Mouse (Mus musculus): ENCODE results near the gene Elfn2. TPM values are rescaled to one million over a fixed set of nuclear protein-coding genes. Genes with fewer than 3 reads are reported as not detected.

Elfn2 gene
- polyA plus RNA-seq, 1 experiment from 2014 or later, result 8.2 TPM

DNA sequence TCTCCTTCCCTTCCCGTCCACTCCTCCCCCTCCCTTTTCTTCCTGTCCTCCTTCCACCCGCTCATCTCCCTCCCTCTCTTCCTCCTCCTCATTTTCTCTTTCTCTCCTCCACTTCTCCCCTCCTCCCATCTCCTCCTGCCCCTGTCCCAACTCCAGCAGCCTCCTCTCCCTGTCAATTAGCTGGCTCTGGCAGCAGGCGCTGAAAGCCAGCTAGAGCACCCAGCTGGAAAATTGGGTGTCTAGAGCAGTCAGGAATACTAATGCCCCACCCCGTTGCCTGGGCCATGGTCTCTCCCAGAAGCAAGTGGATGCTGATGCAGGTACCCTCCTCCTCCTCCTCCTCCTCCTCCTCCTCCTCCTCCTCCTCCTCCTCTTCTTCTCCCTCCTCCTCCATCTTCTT is 67.4 kb downstream of the Elfn2 start:
- H3K27me3 ChIP-seq (replicated peaks; ENCODE audit: control insufficient read depth, insufficient read depth, low read length), result no peaks in the 10 kb centered on the region
- no peak overlapping the region for H3K4me2 ChIP-seq (ENCODE audit: low read length)
- WGBS, result 12% methylated on average over 4 of the region's 4 CpGs
- H3K9me3 ChIP-seq (ENCODE audit: control insufficient read depth, low read length), result no peaks in the 10 kb centered on the region
- H3K4me1 ChIP-seq (replicated peaks; ENCODE audit: control insufficient read depth, insufficient read depth, low read length), result peaks cover 14% of the 10 kb centered on the region
- no peak overlapping the region for H3K27ac ChIP-seq (ENCODE audit: low read length)
- H3K36me3 ChIP-seq (ENCODE audit: control insufficient read depth, insufficient read depth), result no peaks in the 10 kb centered on the region
- ATAC-seq, result 0 out of 2 replicates have a peak, but pooled peaks have one; percentile 54
- no peak overlapping the region for H3K9ac ChIP-seq (replicated peaks; ENCODE audit: low read depth, low read length)
- H3K4me3 ChIP-seq (replicated peaks; ENCODE audit: low read length), result no peak overlapping the region

- Histone ChIP-seq H3K27me3 (replicated peaks; ENCODE audit: control insufficient read depth, insufficient read depth, low read length) (no peaks in the 10 kb centered on the region), H3K4me3 (replicated peaks; ENCODE audit: low read length) (no peak overlapping the region), H3K4me2 (ENCODE audit: low read length) (no peak overlapping the region), H3K27ac (ENCODE audit: low read length) (no peak overlapping the region), H3K36me3 (ENCODE audit: control insufficient read depth, insufficient read depth) (no peaks in the 10 kb centered on the region), H3K9ac (replicated peaks; ENCODE audit: low read depth, low read length) (no peak overlapping the region), H3K9me3 (ENCODE audit: control insufficient read depth, low read length) (no peaks in the 10 kb centered on the region), H3K4me1 (replicated peaks; ENCODE audit: control insufficient read depth, insufficient read depth, low read length) (peaks cover 20% of the 10 kb centered on the region)
- ATAC-seq, result no peak
- WGBS, result 82% methylated on average over 4 of the region's 4 CpGs
Measured at GRCm38 (mm10) chr15:78647746-78648145, 70.8 kb downstream of the Elfn2 start.

- H3K27ac ChIP-seq (ENCODE audit: low read length), result no peak overlapping the region
- no peak overlapping the region for H3K4me2 ChIP-seq (ENCODE audit: low read length)
- no peaks in the 10 kb centered on the region for H3K9me3 ChIP-seq (ENCODE audit: control insufficient read depth, low read length)
- 33% methylated on average over 8 of the region's 8 CpGs for WGBS
- H3K27me3 ChIP-seq (replicated peaks; ENCODE audit: control insufficient read depth, insufficient read depth, low read length), result no peaks in the 10 kb centered on the region
- H3K9ac ChIP-seq (replicated peaks; ENCODE audit: low read depth, low read length), result no peak overlapping the region
- peaks cover 18% of the 10 kb centered on the region for H3K4me1 ChIP-seq (replicated peaks; ENCODE audit: control insufficient read depth, insufficient read depth, low read length)
- no peak overlapping the region for H3K4me3 ChIP-seq (replicated peaks; ENCODE audit: low read length)
- no peak for ATAC-seq
- no peaks in the 10 kb centered on the region for H3K36me3 ChIP-seq (ENCODE audit: control insufficient read depth, insufficient read depth)
Measured at GRCm38 (mm10) chr15:78644606-78645005, 74.0 kb downstream of the Elfn2 start.

GRCm38 (mm10) chr15:78643633-78644032 is 74.9 kb downstream of the Elfn2 start:
- Histone ChIP-seq H3K9ac (replicated peaks; ENCODE audit: low read depth, low read length) (no peak overlapping the region), H3K4me3 (replicated peaks; ENCODE audit: low read length) (no peak overlapping the region), H3K27ac (ENCODE audit: low read length) (no peak overlapping the region), H3K4me2 (ENCODE audit: low read length) (no peak overlapping the region; the same call in 1 of the 2 replicates), H3K27me3 (replicated peaks; ENCODE audit: control insufficient read depth, insufficient read depth, low read length) (no peaks in the 10 kb centered on the region), H3K36me3 (ENCODE audit: control insufficient read depth, insufficient read depth) (no peaks in the 10 kb centered on the region), H3K4me1 (replicated peaks; ENCODE audit: control insufficient read depth, insufficient read depth, low read length) (peaks cover 14% of the 10 kb centered on the region), H3K9me3 (ENCODE audit: control insufficient read depth, low read length) (no peaks in the 10 kb centered on the region)
- WGBS, result 17% methylated on average over 6 of the region's 6 CpGs
- ATAC-seq, result no peak

DNA sequence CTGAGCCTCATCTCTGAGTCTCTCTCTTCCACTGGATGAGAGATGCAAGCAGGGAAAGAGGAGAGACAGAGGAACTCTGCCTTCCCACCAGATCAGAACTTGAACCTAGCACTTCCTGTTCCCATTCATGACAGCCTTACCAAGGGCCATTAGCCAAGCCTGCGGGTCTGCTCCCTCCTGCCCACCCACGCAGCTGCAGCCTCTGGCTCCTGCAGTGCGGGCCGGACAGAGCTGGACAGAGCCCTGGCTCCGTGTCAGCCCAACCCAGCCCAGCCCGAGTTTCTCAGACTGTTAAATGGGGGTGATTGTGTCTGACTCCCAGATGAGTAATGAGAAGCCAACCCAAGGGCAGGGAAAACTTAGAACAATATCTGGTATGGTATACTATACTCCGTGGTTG is 83.3 kb downstream of the Elfn2 start:
- Histone ChIP-seq H3K27me3 (replicated peaks; ENCODE audit: control insufficient read depth, insufficient read depth, low read length) (no peaks in the 10 kb centered on the region), H3K27ac (ENCODE audit: low read length) (no peak overlapping the region), H3K4me3 (replicated peaks; ENCODE audit: low read length) (no peak overlapping the region), H3K9me3 (ENCODE audit: control insufficient read depth, low read length) (no peaks in the 10 kb centered on the region), H3K9ac (replicated peaks; ENCODE audit: low read depth, low read length) (no peak overlapping the region), H3K4me2 (ENCODE audit: low read length) (no peak overlapping the region), H3K4me1 (replicated peaks; ENCODE audit: control insufficient read depth, insufficient read depth, low read length) (peaks cover 60% of the 10 kb centered on the region), H3K36me3 (ENCODE audit: control insufficient read depth, insufficient read depth) (no peaks in the 10 kb centered on the region)
- 39% methylated on average over 7 of the region's 7 CpGs for whole genome bisulfite sequencing
- no peak for ATAC-seq

DNA sequence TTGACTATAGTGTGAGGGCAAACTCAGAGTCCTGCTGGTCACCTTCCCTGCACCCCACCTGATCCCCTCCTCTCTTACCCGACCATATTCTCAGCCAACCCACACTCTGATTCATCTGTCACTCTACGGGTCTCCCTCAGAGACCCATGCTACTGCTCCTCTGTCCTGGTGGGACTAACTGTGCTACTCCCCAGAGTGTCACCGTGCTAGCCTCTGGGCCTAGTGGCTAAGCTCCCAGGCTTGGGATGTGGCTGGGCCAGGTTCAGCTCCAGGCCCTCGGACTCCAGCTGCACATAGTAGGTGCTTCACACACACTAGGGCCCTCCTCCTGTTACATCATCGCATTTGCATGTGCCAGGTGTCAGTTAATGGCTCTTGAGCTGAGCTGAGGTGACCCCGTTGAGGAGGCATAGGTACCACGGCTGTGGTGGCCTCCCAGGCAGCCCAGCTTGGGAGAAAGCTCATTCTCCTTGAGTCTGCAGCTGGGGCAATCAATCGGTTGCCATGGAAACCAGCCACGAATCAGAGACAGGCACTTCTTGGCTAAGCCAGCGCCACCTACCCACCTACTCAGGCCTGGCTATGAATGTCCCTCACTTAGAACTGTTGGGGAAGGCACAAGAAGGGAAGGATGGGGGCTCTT is 84.4 kb downstream of the Elfn2 start:
- peak; percentile 66 for ATAC-seq
- Histone ChIP-seq H3K4me1 (replicated peaks; ENCODE audit: control insufficient read depth, insufficient read depth, low read length) (peaks cover 60% of the 10 kb centered on the region), H3K4me3 (replicated peaks; ENCODE audit: low read length) (no peak overlapping the region), H3K27ac (ENCODE audit: low read length) (peak overlapping the region; percentile 27), H3K27me3 (replicated peaks; ENCODE audit: control insufficient read depth, insufficient read depth, low read length) (no peaks in the 10 kb centered on the region), H3K9ac (replicated peaks; ENCODE audit: low read depth, low read length) (no peak overlapping the region), H3K9me3 (ENCODE audit: control insufficient read depth, low read length) (no peaks in the 10 kb centered on the region), H3K36me3 (ENCODE audit: control insufficient read depth, insufficient read depth) (no peaks in the 10 kb centered on the region), H3K4me2 (ENCODE audit: low read length) (no peak overlapping the region)
- 29% methylated on average over 10 of the region's 10 CpGs for WGBS

GRCm38 (mm10) chr15:78633413-78633812 is 85.2 kb downstream of the Elfn2 start:
- Histone ChIP-seq H3K9me3 (ENCODE audit: control insufficient read depth, low read length) (no peaks in the 10 kb centered on the region), H3K36me3 (ENCODE audit: control insufficient read depth, insufficient read depth) (no peaks in the 10 kb centered on the region), H3K27ac (ENCODE audit: low read length) (no peak overlapping the region; the same call in 1 of the 2 replicates), H3K9ac (replicated peaks; ENCODE audit: low read depth, low read length) (no peak overlapping the region), H3K27me3 (replicated peaks; ENCODE audit: control insufficient read depth, insufficient read depth, low read length) (no peaks in the 10 kb centered on the region), H3K4me2 (ENCODE audit: low read length) (no peak overlapping the region), H3K4me3 (replicated peaks; ENCODE audit: low read length) (no peak overlapping the region), H3K4me1 (replicated peaks; ENCODE audit: control insufficient read depth, insufficient read depth, low read length) (peaks cover 54% of the 10 kb centered on the region)
- 55% methylated on average over 5 of the region's 5 CpGs for WGBS
- no peak for ATAC-seq

DNA sequence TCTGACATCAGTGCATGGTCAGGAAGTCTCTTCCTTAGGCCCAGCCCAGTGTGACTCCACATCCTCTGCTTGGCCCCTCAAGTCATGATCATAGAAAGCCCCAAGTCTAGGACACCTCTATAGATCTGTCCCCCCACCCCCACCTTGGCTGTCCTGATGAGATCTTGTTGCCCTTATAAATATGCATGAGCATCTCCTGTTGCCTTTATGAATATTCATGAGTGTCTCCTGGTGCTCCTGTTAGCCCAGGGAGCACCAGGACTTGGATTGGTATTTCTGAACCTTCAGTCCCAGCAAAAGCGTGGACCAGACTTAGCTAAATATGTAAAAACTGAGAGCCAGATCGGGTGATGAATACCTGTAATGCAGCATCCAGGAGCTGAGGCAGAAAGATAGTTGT is 86.2 kb downstream of the Elfn2 start:
- ATAC-seq, result no peak
- Histone ChIP-seq H3K36me3 (ENCODE audit: control insufficient read depth, insufficient read depth) (no peaks in the 10 kb centered on the region), H3K4me3 (replicated peaks; ENCODE audit: low read length) (no peak overlapping the region), H3K4me2 (ENCODE audit: low read length) (no peak overlapping the region), H3K27ac (ENCODE audit: low read length) (no peak overlapping the region), H3K4me1 (replicated peaks; ENCODE audit: control insufficient read depth, insufficient read depth, low read length) (peaks cover 45% of the 10 kb centered on the region), H3K9ac (replicated peaks; ENCODE audit: low read depth, low read length) (no peak overlapping the region), H3K27me3 (replicated peaks; ENCODE audit: control insufficient read depth, insufficient read depth, low read length) (no peaks in the 10 kb centered on the region), H3K9me3 (ENCODE audit: control insufficient read depth, low read length) (no peaks in the 10 kb centered on the region)
- WGBS, result 38% methylated on average over 2 of the region's 2 CpGs

- Histone ChIP-seq H3K9me3 (ENCODE audit: control insufficient read depth, low read length) (no peaks in the 10 kb centered on the region), H3K27ac (ENCODE audit: low read length) (no peak overlapping the region), H3K36me3 (ENCODE audit: control insufficient read depth, insufficient read depth) (no peaks in the 10 kb centered on the region), H3K27me3 (replicated peaks; ENCODE audit: control insufficient read depth, insufficient read depth, low read length) (no peaks in the 10 kb centered on the region), H3K4me3 (replicated peaks; ENCODE audit: low read length) (no peak overlapping the region), H3K4me2 (ENCODE audit: low read length) (no peak overlapping the region), H3K9ac (replicated peaks; ENCODE audit: low read depth, low read length) (no peak overlapping the region), H3K4me1 (replicated peaks; ENCODE audit: control insufficient read depth, insufficient read depth, low read length) (peaks cover 14% of the 10 kb centered on the region)
- WGBS, result 81% methylated on average over 13 of the region's 13 CpGs
- no peak for ATAC-seq
Measured at GRCm38 (mm10) chr15:78626285-78626684, 92.3 kb downstream of the Elfn2 start.

DNA sequence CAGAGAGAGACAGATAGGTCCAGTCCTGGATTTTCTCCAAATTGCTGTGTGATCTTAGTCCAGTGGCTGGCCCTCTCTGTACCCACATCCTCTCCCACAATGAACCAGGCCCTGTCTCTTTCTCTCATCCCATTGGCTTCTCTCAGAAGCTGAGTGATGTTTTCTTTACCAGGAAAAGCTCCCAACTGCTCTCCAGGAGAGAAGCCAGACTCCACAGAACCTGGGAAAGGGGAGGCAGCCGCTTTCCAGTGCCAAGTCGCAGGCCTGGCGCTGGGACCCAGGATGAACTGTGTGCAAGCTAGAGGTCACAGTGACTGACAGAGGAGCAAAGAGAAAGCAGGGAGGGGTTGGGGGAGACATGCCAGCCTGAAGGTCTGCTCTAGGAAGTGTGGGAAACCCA is 93.6 kb downstream of the Elfn2 start:
- no peaks in the 10 kb centered on the region for H3K36me3 ChIP-seq (ENCODE audit: control insufficient read depth, insufficient read depth)
- peaks cover 12% of the 10 kb centered on the region for H3K4me1 ChIP-seq (replicated peaks; ENCODE audit: control insufficient read depth, insufficient read depth, low read length)
- H3K9ac ChIP-seq (replicated peaks; ENCODE audit: low read depth, low read length), result no peak overlapping the region
- no peaks in the 10 kb centered on the region for H3K9me3 ChIP-seq (ENCODE audit: control insufficient read depth, low read length)
- peak overlapping the region; percentile 31 for H3K27ac ChIP-seq (ENCODE audit: low read length)
- no peak; the same call in 1 of the 2 replicates for ATAC-seq
- 43% methylated on average over 3 of the region's 3 CpGs for WGBS
- H3K4me3 ChIP-seq (replicated peaks; ENCODE audit: low read length), result no peak overlapping the region
- H3K27me3 ChIP-seq (replicated peaks; ENCODE audit: control insufficient read depth, insufficient read depth, low read length), result no peaks in the 10 kb centered on the region
- H3K4me2 ChIP-seq (ENCODE audit: low read length), result no peak overlapping the region

Measured in forebrain, embryonic 16.5 days (tissue).